In the genomic region with DNA sequence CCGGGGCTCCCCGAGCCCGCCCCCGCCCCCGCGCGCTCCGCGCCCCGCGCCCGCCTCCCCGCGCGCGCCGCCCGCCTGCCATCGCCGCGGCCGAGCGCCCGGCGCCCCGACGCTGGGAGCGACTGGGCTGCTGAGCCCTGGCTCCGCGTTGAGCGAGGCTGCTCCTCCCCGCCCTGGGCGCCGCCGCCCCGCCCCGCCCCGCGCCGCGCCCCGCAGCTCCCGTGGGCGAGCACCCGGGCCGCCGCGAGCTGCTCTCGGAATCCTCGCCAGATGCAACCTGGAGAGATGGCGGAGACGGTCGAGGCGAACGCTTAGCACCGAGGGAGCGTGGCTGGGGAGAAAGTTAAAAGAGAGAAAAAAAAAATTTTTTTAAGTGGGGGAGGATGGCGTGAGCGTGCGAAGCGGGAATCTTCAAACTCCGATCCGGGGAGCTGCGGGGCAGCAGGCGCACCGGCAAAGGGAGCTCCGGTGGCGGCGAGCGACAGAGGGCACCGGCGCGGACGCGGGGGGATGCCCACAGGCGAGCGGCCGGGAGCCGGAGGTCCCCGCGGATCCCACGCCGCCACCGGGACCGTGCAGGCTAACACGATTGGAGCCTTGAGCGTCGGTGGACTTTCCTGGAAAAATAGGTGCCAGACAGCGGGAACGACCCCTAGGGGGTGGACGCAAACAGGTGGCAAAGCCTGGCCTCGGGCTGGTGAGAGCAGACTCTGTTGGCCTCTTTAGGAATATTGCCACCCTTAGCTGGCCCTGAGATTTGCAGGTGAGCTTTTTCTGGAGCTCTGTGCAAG, we compare ENCODE assay signal across 8 mouse cellular contexts. TPM values are rescaled to one million over a fixed set of nuclear protein-coding genes. Genes with fewer than 3 reads are reported as not detected.
DNase-seq lines count a peak whose midpoint lies in the region; ATAC-seq lines count a peak whose summit lies in the region.

TSS of gene Kcnmb4 (minus strand) at position 120 of the 791 bp plus-strand sequence.

- H3K9ac ChIP-seq in liver, embryonic 16.5 days (ENCODE audit: low read depth, low read length), result peak within 1 kb of the TSS; percentile 16; the same call in 1 of the 2 replicates
- H3K9ac ChIP-seq in neural tube, embryonic 14.5 days (replicated peaks; ENCODE audit: low read depth, low read length), result peak within 1 kb of the TSS; percentile 90

- H3K4me3 ChIP-seq in liver, embryonic 16.5 days (ENCODE audit: low read depth, low read length), result peak within 1 kb of the TSS; percentile 61
- H3K4me3 ChIP-seq in neural tube, embryonic 14.5 days (ENCODE audit: low read depth, low read length), result peak within 1 kb of the TSS; percentile 77

- under 1% methylated on average over 55 of the region's 92 CpGs for WGBS in liver, embryonic 16.5 days (ENCODE audit: insufficient replicate concordance)
- 0% methylated on average over 92 of the region's 92 CpGs for WGBS in neural tube, embryonic 14.5 days

- H3K36me3 ChIP-seq in liver, embryonic 16.5 days (ENCODE audit: control insufficient read depth, insufficient read depth), result no peaks in the 10 kb centered on the region
- H3K36me3 ChIP-seq in neural tube, embryonic 14.5 days (ENCODE audit: control insufficient read depth, insufficient read depth, low read length), result no peaks in the 10 kb centered on the region

- peak; percentile 12 for DNase-seq in urinary bladder, postnatal 14 days (ENCODE audit: low spot score)
- DNase-seq in urinary bladder, postnatal 36 days (ENCODE audit: low spot score in 2 of 2), result no peak
- peak; percentile 82 to 86 for DNase-seq in cerebellum, postnatal 25 days
- no peak for DNase-seq in gonadal fat pad, adult 2 months (ENCODE audit: low read depth)
- DNase-seq in kidney, postnatal 4 days, result peak; percentile 51 to 69
- DNase-seq in thymus, postnatal 25 days, result peak; percentile 53

- ATAC-seq in liver, embryonic 16.5 days (ENCODE audit: low read depth), result peak; percentile 51; the same call in 1 of the 2 replicates
- ATAC-seq in neural tube, embryonic 14.5 days (ENCODE audit: low read depth), result peak; percentile 89

- H3K9me3 ChIP-seq in liver, embryonic 16.5 days (replicated peaks; ENCODE audit: control insufficient read depth, low read length), result no peaks in the 10 kb centered on the region; the same call in 1 of the 2 replicates
- no peaks in the 10 kb centered on the region for H3K9me3 ChIP-seq in neural tube, embryonic 14.5 days (ENCODE audit: control insufficient read depth, low read length)

- peak within 1 kb of the TSS; percentile 81 for H3K4me2 ChIP-seq in liver, embryonic 16.5 days (ENCODE audit: low read depth, low read length)
- peak within 1 kb of the TSS; percentile 76 for H3K4me2 ChIP-seq in neural tube, embryonic 14.5 days (ENCODE audit: low read depth, low read length)

- H3K27ac ChIP-seq in liver, embryonic 16.5 days (ENCODE audit: low read length), result no peak within 1 kb of the TSS
- H3K27ac ChIP-seq in neural tube, embryonic 14.5 days (ENCODE audit: low read depth, low read length), result peak within 1 kb of the TSS; percentile 89

- H3K27me3 ChIP-seq in liver, embryonic 16.5 days (ENCODE audit: control insufficient read depth, insufficient read depth, low read depth, low read length), result peaks cover 52% of the 10 kb centered on the region
- H3K27me3 ChIP-seq in neural tube, embryonic 14.5 days (ENCODE audit: control insufficient read depth, insufficient read depth, low read length), result no peaks in the 10 kb centered on the region; the same call in 1 of the 2 replicates

- peaks cover 2% of the 10 kb centered on the region; the same call in 1 of the 2 replicates for H3K4me1 ChIP-seq in liver, embryonic 16.5 days (ENCODE audit: control insufficient read depth, low read depth, low read length)
- peaks cover 23% of the 10 kb centered on the region for H3K4me1 ChIP-seq in neural tube, embryonic 14.5 days (ENCODE audit: control insufficient read depth, insufficient read depth, low read length)

RNA-seq across cellular contexts. Expression of gene Kcnmb4, which starts in this region (rescaled TPM):
- polyA plus RNA-seq in gonadal fat pad, adult 2 months (2012; rRNA removed), result 22.4 and 23.5 TPM in 2 replicates
- polyA plus RNA-seq in liver, embryonic 16.5 days (2015; fragmentation: Nextera tagmentation; extraction: Ambion mirVana), result 0.18 TPM in 1 of 2 replicates, not detected in the other
- 54.7 and 81.6 TPM in 2 replicates for polyA plus RNA-seq in neural tube, embryonic 14.5 days (2014; fragmentation: Nextera tagmentation; extraction: Ambion mirVana)

Comparison
In these comparisons a context has a peak if more than half of its experiments do, and no peak if none do; other contexts are left out.
1. RNA of gene Kcnmb4 (polyA plus RNA-seq): 54.7 to 81.6 TPM in neural tube, embryonic 14.5 days and 22.4 to 23.5 TPM in gonadal fat pad, adult 2 months; 0.18 TPM in liver, embryonic 16.5 days; every median in the first group is over 10 times any median in the second.
2. DNase-seq: peak in urinary bladder, postnatal 14 days (single experiment), cerebellum, postnatal 25 days (2 of 2), kidney, postnatal 4 days (2 of 2) and thymus, postnatal 25 days (single experiment); none in urinary bladder, postnatal 36 days (0 of 2) and gonadal fat pad, adult 2 months (single experiment).
3. Peak in ATAC-seq, H3K4me3 ChIP-seq, H3K9ac ChIP-seq and H3K4me2 ChIP-seq in liver, embryonic 16.5 days; RNA of the gene not detected or under 1 TPM.